8 mouse cellular contexts compared by ENCODE assay signal in genomic region chr11:29547249-29547751, GRCm38 (mm10). TPM values are rescaled to one million over a fixed set of nuclear protein-coding genes. Genes with fewer than 3 reads are reported as not detected.
A peak's percentile ranks its signal among the peaks of the same experiment; 100 is the strongest.
DNase-seq lines count a peak whose midpoint lies in the region; ATAC-seq and TF ChIP-seq lines count a peak whose summit lies in the region.

No protein-coding gene starts in this region.

- peak overlapping the region; percentile 64 for H3K4me2 ChIP-seq in embryonic facial prominence, embryonic 15.5 days (replicated peaks)
- peak overlapping the region; percentile 54 for H3K4me2 ChIP-seq in intestine, embryonic 16.5 days (ENCODE audit: low read depth, low read length)
- peak overlapping the region; percentile 71 for H3K4me2 ChIP-seq in neural tube, embryonic 12.5 days (replicated peaks)

- peak overlapping the region; percentile 95 for H3K4me3 ChIP-seq in liver, adult 2 months (ENCODE audit: insufficient read depth, low read depth, low read length)
- H3K4me3 ChIP-seq in embryonic facial prominence, embryonic 15.5 days (replicated peaks), result peak overlapping the region; percentile 81
- peak overlapping the region; percentile 84 for H3K4me3 ChIP-seq in intestine, embryonic 16.5 days (ENCODE audit: low read length)
- peak overlapping the region; percentile 63 for H3K4me3 ChIP-seq in neural tube, embryonic 12.5 days

- under 1% methylated on average over 27 of the region's 27 CpGs for WGBS in liver, adult 2 months
- WGBS in embryonic facial prominence, embryonic 15.5 days, result under 1% methylated on average over 27 of the region's 27 CpGs
- under 1% methylated on average over 27 of the region's 27 CpGs for WGBS in intestine, embryonic 16.5 days
- under 1% methylated on average over 27 of the region's 27 CpGs for WGBS in neural tube, embryonic 12.5 days

- DNase-seq in liver, adult 2 months (ENCODE audit: extremely low read depth, low read depth, low spot score), result no peak
- DNase-seq in liver, result no peak
- no peak for DNase-seq in thymus, postnatal 25 days
- DNase-seq in cerebellum, postnatal 10 days, result no peak
- DNase-seq in left cerebral cortex, postnatal 4 days, result no peak

- H3K9ac ChIP-seq in liver, adult 2 months (ENCODE audit: low read depth, low read length), result peak overlapping the region; percentile 85
- peak overlapping the region; percentile 90 for H3K9ac ChIP-seq in embryonic facial prominence, embryonic 15.5 days
- peak overlapping the region; percentile 90 for H3K9ac ChIP-seq in intestine, embryonic 16.5 days (ENCODE audit: low read depth, low read length)
- peak overlapping the region; percentile 76 for H3K9ac ChIP-seq in neural tube, embryonic 12.5 days

- TF ChIP-seq POLR2A in liver, adult 2 months (IDR thresholded peaks at IDR 0.05; ENCODE audit: extremely low read depth, insufficient read depth, low read length), result no peak

- peaks cover 10% of the 10 kb centered on the region; the same call in 1 of the 2 replicates for H3K4me1 ChIP-seq in liver, adult 2 months (ENCODE audit: control insufficient read depth, insufficient read depth, low read length)
- peaks cover 7% of the 10 kb centered on the region for H3K4me1 ChIP-seq in embryonic facial prominence, embryonic 15.5 days
- peaks cover 5% of the 10 kb centered on the region; the same call in 1 of the 2 replicates for H3K4me1 ChIP-seq in intestine, embryonic 16.5 days (ENCODE audit: control insufficient read depth, insufficient read depth, low read length)
- peaks cover 14% of the 10 kb centered on the region for H3K4me1 ChIP-seq in neural tube, embryonic 12.5 days

- peaks cover 5% of the 10 kb centered on the region; the same call in 1 of the 2 replicates for H3K79me2 ChIP-seq in liver, adult 2 months (ENCODE audit: control insufficient read depth, insufficient read depth, low read length)

- H3K36me3 ChIP-seq in liver, adult 2 months (ENCODE audit: control insufficient read depth, insufficient read depth, low read length), result peaks cover 25% of the 10 kb centered on the region
- H3K36me3 ChIP-seq in embryonic facial prominence, embryonic 15.5 days, result peaks cover 32% of the 10 kb centered on the region
- H3K36me3 ChIP-seq in intestine, embryonic 16.5 days (ENCODE audit: control insufficient read depth, insufficient read depth, low read length), result 0 out of 2 replicates have a peak, but pooled peaks cover 5% of the 10 kb centered on the region
- H3K36me3 ChIP-seq in neural tube, embryonic 12.5 days, result peaks cover 32% of the 10 kb centered on the region

- intact Hi-C loops in left cerebral cortex, postnatal 4 days (cut with DNase I), result loop anchor here (5.0 kb wide), 1 partner anchor 145 kb away; the partner anchor contains the start of gene Rtn4

- no peaks in the 10 kb centered on the region for H3K27me3 ChIP-seq in liver, adult 2 months (ENCODE audit: control insufficient read depth, insufficient read depth, low read length)
- H3K27me3 ChIP-seq in embryonic facial prominence, embryonic 15.5 days, result no peaks in the 10 kb centered on the region
- no peaks in the 10 kb centered on the region for H3K27me3 ChIP-seq in intestine, embryonic 16.5 days (replicated peaks; ENCODE audit: control insufficient read depth, insufficient read depth, low read length)
- no peaks in the 10 kb centered on the region for H3K27me3 ChIP-seq in neural tube, embryonic 12.5 days (replicated peaks)

- no peak for ATAC-seq in embryonic facial prominence, embryonic 15.5 days (ENCODE audit: insufficient number of reproducible peaks, low FRiP score, low TSS enrichment, low read depth)
- peak; percentile 18 for ATAC-seq in intestine, embryonic 16.5 days
- ATAC-seq in neural tube, embryonic 12.5 days (ENCODE audit: low FRiP score, low read depth), result peak; percentile 35

- TF ChIP-seq CTCF in liver, adult 2 months (IDR thresholded peaks at IDR 0.05; ENCODE audit: low read depth, low read length), result no peak

- H3K27ac ChIP-seq in liver, adult 2 months (replicated peaks; ENCODE audit: insufficient read depth, low read depth, low read length), result peak overlapping the region; percentile 81
- H3K27ac ChIP-seq in embryonic facial prominence, embryonic 15.5 days (replicated peaks), result peak overlapping the region; percentile 93
- peak overlapping the region; percentile 70 for H3K27ac ChIP-seq in intestine, embryonic 16.5 days (ENCODE audit: low read length)
- 0 out of 2 replicates have a peak overlapping the region, but pooled peaks have one; percentile 42 for H3K27ac ChIP-seq in neural tube, embryonic 12.5 days

- no peaks in the 10 kb centered on the region for H3K9me3 ChIP-seq in embryonic facial prominence, embryonic 15.5 days (replicated peaks)
- no peaks in the 10 kb centered on the region for H3K9me3 ChIP-seq in intestine, embryonic 16.5 days (ENCODE audit: control insufficient read depth, low read length)
- H3K9me3 ChIP-seq in neural tube, embryonic 12.5 days, result no peaks in the 10 kb centered on the region

RNA-seq across cellular contexts. Expression of gene Clhc1, which starts 0.5 kb away (rescaled TPM):
- total RNA-seq in liver, adult 2 months (2014; rRNA removed), result 0.28 TPM in 1 of 2 replicates, not detected in the other
- not detected in 2 replicates for polyA plus RNA-seq in liver, adult 2 months (2012; rRNA removed)
- polyA plus RNA-seq in embryonic facial prominence, embryonic 15.5 days (2015; fragmentation: Nextera tagmentation; extraction: Ambion mirVana), result 0.28 and 0.29 TPM in 2 replicates
- 0.15 and 0.23 TPM in 2 replicates for polyA plus RNA-seq in intestine, embryonic 16.5 days (2015; fragmentation: Nextera tagmentation; extraction: Ambion mirVana)
- 0.15 and 0.29 TPM in 2 replicates for polyA plus RNA-seq in neural tube, embryonic 12.5 days (2016; fragmentation: Nextera tagmentation; extraction: Ambion mirVana)
- total RNA-seq in left cerebral cortex, postnatal 4 days (2021), result under 1 TPM in 1 of 2 experiments, not detected in 1; 0.32 TPM

RNA-seq across cellular contexts. Expression of gene Rps27a, which starts 0.6 kb away (rescaled TPM):
- 499 and 521 TPM in 2 replicates for total RNA-seq in liver, adult 2 months (2014; rRNA removed)
- 58.8 and 67.0 TPM in 2 replicates for polyA plus RNA-seq in liver, adult 2 months (2012; rRNA removed)
- 1,018 and 1,131 TPM in 2 replicates for polyA plus RNA-seq in embryonic facial prominence, embryonic 15.5 days (2015; fragmentation: Nextera tagmentation; extraction: Ambion mirVana)
- 938 and 1,006 TPM in 2 replicates for polyA plus RNA-seq in intestine, embryonic 16.5 days (2015; fragmentation: Nextera tagmentation; extraction: Ambion mirVana)
- 749 and 764 TPM in 2 replicates for polyA plus RNA-seq in neural tube, embryonic 12.5 days (2016; fragmentation: Nextera tagmentation; extraction: Ambion mirVana)
- total RNA-seq in left cerebral cortex, postnatal 4 days (2021), result 100 to 1,000 TPM; 652 to 712 TPM

RNA-seq across cellular contexts. Expression of gene Mtif2, which starts 21.1 kb away (rescaled TPM):
- total RNA-seq in liver, adult 2 months (2014; rRNA removed), result 23.4 and 26.2 TPM in 2 replicates
- 8.3 and 12.7 TPM in 2 replicates for polyA plus RNA-seq in liver, adult 2 months (2012; rRNA removed)
- 41.8 and 42.8 TPM in 2 replicates for polyA plus RNA-seq in embryonic facial prominence, embryonic 15.5 days (2015; fragmentation: Nextera tagmentation; extraction: Ambion mirVana)
- polyA plus RNA-seq in intestine, embryonic 16.5 days (2015; fragmentation: Nextera tagmentation; extraction: Ambion mirVana), result 45.7 and 47.4 TPM in 2 replicates
- polyA plus RNA-seq in neural tube, embryonic 12.5 days (2016; fragmentation: Nextera tagmentation; extraction: Ambion mirVana), result 49.2 and 53.1 TPM in 2 replicates
- total RNA-seq in left cerebral cortex, postnatal 4 days (2021), result 10 to 100 TPM; 33.2 to 40.3 TPM

RNA-seq across cellular contexts. Expression of gene Prorsd1, which starts 32.5 kb away (rescaled TPM):
- total RNA-seq in liver, adult 2 months (2014; rRNA removed), result 14.6 and 15.8 TPM in 2 replicates
- 3.5 and 4.1 TPM in 2 replicates for polyA plus RNA-seq in liver, adult 2 months (2012; rRNA removed)
- polyA plus RNA-seq in embryonic facial prominence, embryonic 15.5 days (2015; fragmentation: Nextera tagmentation; extraction: Ambion mirVana), result 31.6 and 32.7 TPM in 2 replicates
- 21.1 and 22.9 TPM in 2 replicates for polyA plus RNA-seq in intestine, embryonic 16.5 days (2015; fragmentation: Nextera tagmentation; extraction: Ambion mirVana)
- 18.4 and 19.6 TPM in 2 replicates for polyA plus RNA-seq in neural tube, embryonic 12.5 days (2016; fragmentation: Nextera tagmentation; extraction: Ambion mirVana)
- total RNA-seq in left cerebral cortex, postnatal 4 days (2021), result 1 to 10 TPM; 3.3 to 3.8 TPM

Comparison
In these comparisons a context has a peak if more than half of its experiments do, and no peak if none do; other contexts are left out.
1. H3K27ac ChIP-seq: peak in every context shown above with its lines; median percentile 93 in embryonic facial prominence, embryonic 15.5 days; 81 in liver, adult 2 months; 70 in intestine, embryonic 16.5 days; 42 in neural tube, embryonic 12.5 days.
2. RNA of gene Rps27a, which starts 0.6 kb away (polyA plus RNA-seq): 1,018 to 1,131 TPM in embryonic facial prominence, embryonic 15.5 days, 938 to 1,006 TPM in intestine, embryonic 16.5 days and 749 to 764 TPM in neural tube, embryonic 12.5 days; 58.8 to 67.0 TPM in liver, adult 2 months; every median in the first group is over 10 times any median in the second.
3. Peak in every context shown above with its lines, with median percentiles within 50 percentile points of each other: H3K4me3 ChIP-seq, H3K9ac ChIP-seq and H3K4me2 ChIP-seq.